In genomic region chr2:120049632-120050274, GRCm38 (mm10) we compare ENCODE assay signal across 10 mouse cellular contexts. TPM values are rescaled to one million over a fixed set of nuclear protein-coding genes. Genes with fewer than 3 reads are reported as not detected.
A peak's percentile ranks its signal among the peaks of the same experiment; 100 is the strongest.
DNase-seq lines count a peak whose midpoint lies in the region; ATAC-seq and TF ChIP-seq lines count a peak whose summit lies in the region.
"Had no signal": no experiment of that assay in that cellular context is flagged by ENCODE, and none has a peak within 500 bp of the region (broad histone marks: within the 10 kb centered on the region; RNA-seq: fewer than 3 reads in every experiment).

No protein-coding gene starts in this region.

- H3K9me3 ChIP-seq in intestine, embryonic 16.5 days (ENCODE audit: control insufficient read depth, low read length), result no peaks in the 10 kb centered on the region
- H3K9me3 ChIP-seq in lung, embryonic 16.5 days (ENCODE audit: control insufficient read depth, low read length), result no peaks in the 10 kb centered on the region
- H3K9me3 ChIP-seq: G1E; midbrain, embryonic 12.5 days had no signal

- ATAC-seq in intestine, embryonic 16.5 days, result 0 out of 2 replicates have a peak, but pooled peaks have one; percentile 24
- ATAC-seq in lung, embryonic 16.5 days (ENCODE audit: low read depth), result peak; percentile 66; the same call in 1 of the 2 replicates

- TF ChIP-seq POLR2A in bone marrow, adult 2 months (IDR thresholded peaks at IDR 0.05; ENCODE audit: borderline replicate concordance, control insufficient read depth, low read depth, low read length), result no peak

- peak; percentile 60 for TF ChIP-seq CTCF in bone marrow, adult 2 months (IDR thresholded peaks at IDR 0.05; ENCODE audit: control insufficient read depth, insufficient read depth, low read length)

- no peaks in the 10 kb centered on the region for H3K4me1 ChIP-seq in bone marrow, adult 2 months (ENCODE audit: control insufficient read depth, insufficient read depth, low read length)
- H3K4me1 ChIP-seq in intestine, embryonic 16.5 days (ENCODE audit: control insufficient read depth, insufficient read depth, low read length), result peaks cover 21% of the 10 kb centered on the region
- H3K4me1 ChIP-seq in lung, embryonic 16.5 days (replicated peaks; ENCODE audit: control insufficient read depth, insufficient read depth, low read length), result no peaks in the 10 kb centered on the region; the same call in 1 of the 2 replicates
- H3K4me1 ChIP-seq: midbrain, embryonic 12.5 days had no signal

- no peaks in the 10 kb centered on the region for H3K27me3 ChIP-seq in intestine, embryonic 16.5 days (replicated peaks; ENCODE audit: control insufficient read depth, insufficient read depth, low read length)
- no peaks in the 10 kb centered on the region for H3K27me3 ChIP-seq in lung, embryonic 16.5 days (ENCODE audit: control insufficient read depth, insufficient read depth, low read depth, low read length)

- no peaks in the 10 kb centered on the region for H3K36me3 ChIP-seq in intestine, embryonic 16.5 days (ENCODE audit: control insufficient read depth, insufficient read depth, low read length)
- no peaks in the 10 kb centered on the region for H3K36me3 ChIP-seq in lung, embryonic 16.5 days (ENCODE audit: control insufficient read depth, insufficient read depth, low read length)
- H3K36me3 ChIP-seq: G1E; midbrain, embryonic 12.5 days had no signal

- no peak overlapping the region for H3K4me2 ChIP-seq in intestine, embryonic 16.5 days (ENCODE audit: low read depth, low read length)
- no peak overlapping the region for H3K4me2 ChIP-seq in lung, embryonic 16.5 days (ENCODE audit: low read depth, low read length)
- H3K4me2 ChIP-seq: midbrain, embryonic 12.5 days had no signal

- H3K9ac ChIP-seq in intestine, embryonic 16.5 days (ENCODE audit: low read depth, low read length), result no peak overlapping the region
- H3K9ac ChIP-seq in lung, embryonic 16.5 days (ENCODE audit: low read length), result no peak overlapping the region
- H3K9ac ChIP-seq: midbrain, embryonic 12.5 days had no signal

- no peak overlapping the region for H3K4me3 ChIP-seq in bone marrow, adult 2 months (replicated peaks; ENCODE audit: control insufficient read depth, low read depth, low read length)
- no peak overlapping the region for H3K4me3 ChIP-seq in intestine, embryonic 16.5 days (ENCODE audit: low read length)
- H3K4me3 ChIP-seq in lung, embryonic 16.5 days (ENCODE audit: low read length), result no peak overlapping the region
- H3K4me3 ChIP-seq: midbrain, embryonic 12.5 days had no signal

- peak; percentile 19 to 27 for DNase-seq in cerebellum, adult 18-20 months
- no peak for DNase-seq in cerebellum, adult 9-10 months
- DNase-seq in ovary, postnatal 10 days (ENCODE audit: low spot score), result peak; percentile 28
- no peak for DNase-seq in ovary, adult 18-20 months (ENCODE audit: low spot score)
- DNase-seq in layer of hippocampus, adult 9-11 months, result no peak

- no peak overlapping the region for H3K27ac ChIP-seq in bone marrow, adult 2 months (ENCODE audit: control insufficient read depth, insufficient read depth, low read depth, low read length, poor library complexity)
- no peak overlapping the region for H3K27ac ChIP-seq in intestine, embryonic 16.5 days (ENCODE audit: low read length)
- H3K27ac ChIP-seq in lung, embryonic 16.5 days (ENCODE audit: low read length), result no peak overlapping the region
- H3K27ac ChIP-seq: midbrain, embryonic 12.5 days had no signal

- 69% methylated on average over 10 of the region's 10 CpGs for WGBS in bone marrow, adult 2 months
- WGBS in intestine, embryonic 16.5 days, result 62% methylated on average over 10 of the region's 10 CpGs
- 50% methylated on average over 10 of the region's 10 CpGs for WGBS in lung, embryonic 16.5 days

RNA-seq across cellular contexts. Expression of gene Pla2g4b, which starts 16.5 kb away (rescaled TPM):
- 0.61 and 3.3 TPM in 2 replicates for polyA plus RNA-seq in bone marrow, adult 2 months (2011; ENCODE audit: insufficient read depth, insufficient read length, low replicate concordance, missing spikeins)
- 0.49 and 0.94 TPM in 2 replicates for polyA plus RNA-seq in intestine, embryonic 16.5 days (2015; fragmentation: Nextera tagmentation; extraction: Ambion mirVana)
- 1.1 and 1.4 TPM in 2 replicates for polyA plus RNA-seq in lung, embryonic 16.5 days (2015; fragmentation: Nextera tagmentation; extraction: Ambion mirVana)

RNA-seq across cellular contexts. Expression of gene Gm28042, which starts 22.5 kb away (rescaled TPM):
- polyA plus RNA-seq in bone marrow, adult 2 months (2011; ENCODE audit: insufficient read depth, insufficient read length, low replicate concordance, missing spikeins), result 0.70 and 1.5 TPM in 2 replicates
- 2.4 and 3.8 TPM in 2 replicates for polyA plus RNA-seq in intestine, embryonic 16.5 days (2015; fragmentation: Nextera tagmentation; extraction: Ambion mirVana)
- 2.3 and 4.3 TPM in 2 replicates for polyA plus RNA-seq in lung, embryonic 16.5 days (2015; fragmentation: Nextera tagmentation; extraction: Ambion mirVana)

RNA-seq across cellular contexts. Expression of gene Jmjd7, which starts 22.5 kb away (rescaled TPM):
- polyA plus RNA-seq in bone marrow, adult 2 months (2011; ENCODE audit: insufficient read depth, insufficient read length, low replicate concordance, missing spikeins), result 4.7 and 13.0 TPM in 2 replicates
- 16.1 and 17.4 TPM in 2 replicates for polyA plus RNA-seq in intestine, embryonic 16.5 days (2015; fragmentation: Nextera tagmentation; extraction: Ambion mirVana)
- polyA plus RNA-seq in lung, embryonic 16.5 days (2015; fragmentation: Nextera tagmentation; extraction: Ambion mirVana), result 21.2 and 22.9 TPM in 2 replicates

Comparison
In these comparisons a context has a peak if more than half of its experiments do, and no peak if none do; other contexts are left out.
1. DNase-seq: peak in cerebellum, adult 18-20 months (2 of 2) and ovary, postnatal 10 days (single experiment); none in cerebellum, adult 9-10 months (single experiment), ovary, adult 18-20 months (single experiment) and layer of hippocampus, adult 9-11 months (single experiment).